Mouse (Mus musculus) CH12.LX (cell line): ENCODE measurements around the gene Sun1. TPM values are rescaled to one million over a fixed set of nuclear protein-coding genes. Genes with fewer than 3 reads are reported as not detected.

Experiments used
- DNase-seq: peaks from one replicate; pipeline ENCODE4 v3.0.0-alpha.2; 2013; ENCODE audit errors: extremely low read depth
- H3K27ac ChIP-seq: 2 replicates; pipeline ENCODE4 v1.5.1; 2012; ENCODE audit warnings: low read depth, mild to moderate bottlenecking, control low read depth, moderate library complexity; ENCODE audit not compliant: insufficient read depth
- H3K27me3 ChIP-seq: replicated peaks from 2 replicates; pipeline ENCODE3; 2012; ENCODE audit warnings: inconsistent platforms
- H3K36me3 ChIP-seq, 2 experiments: replicated peaks in 1 of 2; 2 replicates each; pipeline versions ENCODE3 to v1.6.1; 2012; ENCODE audit warnings: inconsistent platforms in 1 of 2, low read length in 1 of 2, mild to moderate bottlenecking in 1 of 2, mixed read lengths in 1 of 2, moderate library complexity in 1 of 2; ENCODE audit not compliant: control insufficient read depth in 1 of 2, insufficient read depth in 1 of 2
- H3K4me1 ChIP-seq, 2 experiments: 2 replicates each; pipeline ENCODE4 v1.6.1; 2012; ENCODE audit warnings: inconsistent platforms in 1 of 2, moderate library complexity in 1 of 2; ENCODE audit not compliant: insufficient read depth in 2 of 2, control insufficient read depth in 1 of 2
- H3K4me2 ChIP-seq: 2 replicates; pipeline ENCODE4 v1.6.1; 2012; ENCODE audit warnings: low read depth, mild to moderate bottlenecking, control low read depth; ENCODE audit not compliant: poor library complexity, insufficient read depth, severe bottlenecking
- H3K4me3 ChIP-seq, 3 experiments: fragments of 150-350 bp in 1 of 3; sonication (generic) in 1 of 3; replicated peaks in 1 of 3; 2 replicates each; pipeline versions ENCODE3 to v1.5.1; 2011 to 2012; ENCODE audit warnings: low read depth in 2 of 3, low read length in 2 of 3, mild to moderate bottlenecking in 2 of 3, moderate library complexity in 2 of 3, control low read depth in 1 of 3, improper control_type of control experiment in 1 of 3, inconsistent platforms in 1 of 3, mixed read lengths in 1 of 3; ENCODE audit not compliant: poor library complexity in 1 of 3
- H3K79me2 ChIP-seq: replicated peaks from 2 replicates; pipeline ENCODE4 v1.6.1; 2012; ENCODE audit warnings: mild to moderate bottlenecking, moderate library complexity; ENCODE audit not compliant: control insufficient read depth, poor library complexity, insufficient read depth, severe bottlenecking; ENCODE audit errors: extremely low read depth
- H3K9ac ChIP-seq: 2 replicates; pipeline ENCODE4 v1.6.1; 2012; ENCODE audit warnings: low read depth, mild to moderate bottlenecking, control low read depth, moderate library complexity; ENCODE audit not compliant: insufficient read depth
- H3K9me3 ChIP-seq: replicated peaks from 2 replicates; pipeline ENCODE3; 2012; ENCODE audit warnings: low read length, inconsistent platforms, mixed read lengths
- BHLHE40 ChIP-seq: IDR thresholded peaks from 2 replicates; pipeline ENCODE4 v1.6.1; 2011; ENCODE audit warnings: mild to moderate bottlenecking, low read depth, low read length, improper control_type of control experiment
- E2F4 ChIP-seq: IDR thresholded peaks from 2 replicates; pipeline ENCODE4 v1.6.1; 2011; ENCODE audit warnings: low read depth, low read length, improper control_type of control experiment; ENCODE audit not compliant: insufficient replicate concordance
- ELF1 ChIP-seq: IDR thresholded peaks from 2 replicates; pipeline ENCODE4 v1.6.1; 2014; ENCODE audit warnings: low read depth, mild to moderate bottlenecking, inconsistent platforms, low read length, improper control_type of control experiment
- EP300 ChIP-seq: IDR thresholded peaks from 2 replicates; pipeline ENCODE4 v1.6.1; 2011; ENCODE audit warnings: low read length, improper control_type of control experiment
- IRF4 ChIP-seq: IDR thresholded peaks from 2 replicates; pipeline ENCODE4 v1.6.1; 2014; ENCODE audit warnings: low read depth, mild to moderate bottlenecking, inconsistent platforms, low read length, improper control_type of control experiment
- MAFK ChIP-seq: IDR thresholded peaks from 2 replicates; pipeline ENCODE4 v1.6.1; 2011; ENCODE audit warnings: low read length, improper control_type of control experiment; ENCODE audit not compliant: insufficient replicate concordance
- MEF2A ChIP-seq: IDR thresholded peaks from 2 replicates; pipeline ENCODE4 v1.6.1; 2014; ENCODE audit warnings: low read depth, mild to moderate bottlenecking, inconsistent platforms, low read length, improper control_type of control experiment, borderline replicate concordance
- MYC ChIP-seq: IDR thresholded peaks from 2 replicates; pipeline ENCODE4 v1.6.1; 2011; ENCODE audit warnings: low read depth, mild to moderate bottlenecking, improper control_type of control experiment, low read length
- NELFE ChIP-seq: IDR thresholded peaks from 2 replicates; pipeline ENCODE4 v1.6.1; 2011; ENCODE audit warnings: low read depth, low read length, improper control_type of control experiment
- SMC3 ChIP-seq: IDR thresholded peaks from 2 replicates; pipeline ENCODE4 v1.6.1; 2011; ENCODE audit warnings: low read depth, low read length, improper control_type of control experiment
- USF1 ChIP-seq: IDR thresholded peaks from 2 replicates; pipeline ENCODE4 v1.6.1; 2014; ENCODE audit warnings: low read depth, mild to moderate bottlenecking, inconsistent platforms, low read length, improper control_type of control experiment
- ZC3H11A ChIP-seq: IDR thresholded peaks from 2 replicates; pipeline ENCODE4 v1.6.1; 2012; ENCODE audit warnings: low read depth, mild to moderate bottlenecking, inconsistent platforms, low read length, improper control_type of control experiment
- dilution Hi-C: fragments of 300-500 bp; cut with MboI; formaldehyde crosslinking; loops from 2 replicates; pipeline ENCODE4 v1.14.3; 2020; ENCODE audit warnings: low sequenced_read_pairs; ENCODE audit not compliant: extremely low pct_unique_long_range_greater_than_20kb, extremely low pct_ligation_motif_present
- in situ Hi-C: fragments of 300-500 bp; cut with MboI; formaldehyde crosslinking; loops from 3 replicates; pipeline ENCODE4 v1.14.3; 2019; ENCODE audit warnings: low sequenced_read_pairs, low pct_ligation_motif_present, low pct_unique_long_range_greater_than_20kb, mixed read lengths
- polyA plus RNA-seq: library from polyadenylated mRNA; unstranded; fragments of >175 nt; gene quantifications from 2 replicates; pipeline ENCODE4 v1.2.1, GENCODE M21; 2012; ENCODE audit warnings: low read depth; ENCODE audit not compliant: insufficient read length
- total RNA-seq, 2 experiments: library from RNA; depleted of rRNA; stranded (reverse); fragments of 300-350 nt in 1 of 2; fragments of >200 nt in 1 of 2; gene quantifications; 2 replicates each; pipeline ENCODE4 v1.2.3; 2012 to 2014

The Sun1 gene
- total and polyA plus RNA-seq, 3 experiments, result 10.1 to 18.5 (median 12.9) TPM

DNA sequence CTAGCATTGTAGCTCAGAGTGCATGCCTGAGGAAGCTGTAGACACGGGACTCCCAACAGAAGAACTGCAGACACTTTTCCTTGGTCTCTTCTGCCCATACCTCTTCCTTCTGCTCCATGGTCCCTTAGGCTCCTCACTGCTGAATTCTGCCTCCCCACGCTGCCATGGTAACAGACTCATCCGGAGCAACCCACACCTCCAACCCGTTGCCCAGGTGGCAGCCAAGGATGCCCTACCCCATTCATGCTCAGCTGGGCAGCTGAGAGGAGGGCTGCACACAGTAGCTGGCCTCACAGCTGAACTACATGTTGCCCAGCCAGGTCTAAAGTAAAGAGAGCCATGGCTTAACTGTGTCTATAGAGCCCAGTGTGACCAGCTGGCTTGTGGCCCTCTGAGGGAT is 88.2 kb downstream of the Sun1 start:
- Histone ChIP-seq H3K4me3 (no peak overlapping the region), H3K9me3 (peaks cover 39% of the 10 kb centered on the region), H3K4me2 (no peak overlapping the region), H3K9ac (no peak overlapping the region), H3K4me1 (peaks cover 44 to 90% of the 10 kb centered on the region in 2 experiments), H3K79me2 (no peaks in the 10 kb centered on the region), H3K36me3 (peaks cover 59 to 89% of the 10 kb centered on the region in 2 experiments), H3K27ac (0 out of 2 replicates have a peak overlapping the region, but pooled peaks have one; percentile 2), H3K27me3 (no peaks in the 10 kb centered on the region)
- no peak for DNase-seq
- TF ChIP-seq SMC3 (no peak), EP300 (no peak), ELF1 (no peak), E2F4 (no peak), MYC (no peak), MEF2A (no peak), USF1 (no peak)
- dilution Hi-C loops (no loop called here), in situ Hi-C loops (no loop called here)

DNA sequence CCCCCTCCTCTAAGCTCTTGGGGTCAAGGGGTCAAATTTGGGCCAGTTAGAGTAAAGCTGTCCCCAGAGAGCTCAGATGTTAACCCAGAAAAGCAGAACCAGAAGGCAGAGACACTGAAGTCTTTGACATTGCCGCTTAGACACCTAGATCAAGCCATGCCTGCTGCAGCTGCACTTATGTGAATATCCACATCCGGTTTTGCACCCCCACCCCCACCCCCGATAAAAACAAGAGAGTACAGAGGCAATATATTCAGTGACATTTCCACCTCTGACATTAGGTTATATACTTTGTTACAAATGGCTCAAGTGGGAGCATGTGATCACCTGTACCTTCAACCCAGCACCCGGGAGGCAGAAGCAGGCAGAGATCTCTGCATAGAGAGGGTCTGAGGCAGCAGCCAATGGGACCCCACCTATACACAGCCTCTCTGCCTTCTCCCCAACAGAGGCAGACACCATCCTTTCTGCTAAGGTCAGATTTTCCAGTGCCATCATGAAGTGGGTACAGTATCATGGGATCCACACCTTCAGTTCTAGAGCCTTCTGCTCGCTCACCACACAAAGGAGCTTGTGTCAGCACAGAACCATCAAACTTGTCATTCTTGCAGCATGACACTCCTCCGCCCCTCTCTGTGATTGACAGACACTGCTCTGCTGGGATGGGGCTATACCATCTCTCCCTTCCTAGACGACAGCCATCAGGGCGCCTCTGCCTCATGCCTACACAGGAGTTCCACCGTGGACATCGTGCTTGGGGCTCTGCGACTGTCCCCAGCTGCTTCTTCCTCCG is 90.2 kb downstream of the Sun1 start:
- no peaks in the 10 kb centered on the region for H3K27me3 ChIP-seq
- no peaks in the 10 kb centered on the region for H3K79me2 ChIP-seq
- no peak overlapping the region for H3K4me2 ChIP-seq
- peaks cover 63 to 90% of the 10 kb centered on the region in 2 experiments for H3K36me3 ChIP-seq
- H3K9ac ChIP-seq, result no peak overlapping the region
- in situ Hi-C loops, result no loop called here
- DNase-seq, result peak; percentile 38
- no peak for TF ChIP-seq BHLHE40
- no peak for TF ChIP-seq E2F4
- no peak for TF ChIP-seq MAFK
- TF ChIP-seq NELFE, result no peak
- no peak for TF ChIP-seq IRF4
- TF ChIP-seq EP300, result 0 out of 2 replicates have a peak, but pooled peaks have one; percentile 13
- TF ChIP-seq ZC3H11A, result no peak
- TF ChIP-seq USF1, result no peak
- dilution Hi-C loops, result no loop called here
- no peak overlapping the region for H3K4me3 ChIP-seq
- H3K4me1 ChIP-seq, result peaks cover 32 to 85% of the 10 kb centered on the region in 2 experiments
- peaks cover 53% of the 10 kb centered on the region for H3K9me3 ChIP-seq
- peak overlapping the region; percentile 34 for H3K27ac ChIP-seq
